ENCODE assay signal across 26 mouse cellular contexts in the genomic region with DNA sequence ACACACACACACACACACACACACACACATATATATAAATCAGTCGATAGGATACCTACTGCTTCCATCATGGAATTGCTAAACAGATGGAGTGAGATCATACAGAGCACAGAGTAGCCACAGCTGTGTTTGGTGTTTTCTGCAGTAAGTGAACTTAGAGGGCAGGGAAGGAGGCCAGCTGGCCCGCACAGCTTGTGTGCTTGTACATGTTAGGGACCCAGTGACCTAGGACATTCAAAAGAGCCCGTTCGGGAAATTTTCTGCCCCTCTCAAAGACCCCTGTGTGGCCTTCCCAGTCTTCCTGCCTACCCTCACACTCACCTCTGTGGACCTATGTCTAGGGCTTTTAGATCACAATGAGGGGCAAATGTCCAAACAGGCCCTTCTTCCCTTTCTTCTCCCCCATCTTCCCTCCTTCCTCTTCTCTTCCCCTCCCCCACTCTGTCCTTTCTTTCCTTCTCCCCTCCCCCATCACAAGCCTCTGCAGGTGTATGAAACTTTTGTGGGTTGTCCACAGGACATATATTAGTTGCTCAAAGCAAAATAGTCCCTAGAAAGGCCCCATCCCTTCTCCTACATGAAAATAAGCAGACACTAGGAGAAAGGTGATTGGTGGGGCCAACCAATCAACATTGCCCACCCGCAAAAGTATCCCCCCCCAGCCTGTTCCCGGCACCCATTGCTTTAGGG. TPM values are rescaled to one million over a fixed set of nuclear protein-coding genes. Genes with fewer than 3 reads are reported as not detected.
DNase-seq lines count a peak whose midpoint lies in the region; ATAC-seq and TF ChIP-seq lines count a peak whose summit lies in the region.
"Had no signal": no experiment of that assay in that cellular context is flagged by ENCODE, and none has a peak within 500 bp of the region (broad histone marks: within the 10 kb centered on the region; RNA-seq: fewer than 3 reads in every experiment).

No protein-coding gene starts in this region.

- H3K9me3 ChIP-seq in liver, embryonic 11.5 days (ENCODE audit: control insufficient read depth, low read length), result no peaks in the 10 kb centered on the region
- H3K9me3 ChIP-seq: embryonic facial prominence, embryonic 15.5 days; forebrain, embryonic 10.5 days; heart, embryonic 15.5 days; hindbrain, embryonic 12.5 days; limb, embryonic 10.5 days; midbrain, embryonic 15.5 days had no signal

- no peak for TF ChIP-seq CTCF in liver, adult 2 months (IDR thresholded peaks at IDR 0.05; ENCODE audit: low read depth, low read length)

- H3K9ac ChIP-seq in liver, adult 2 months (ENCODE audit: low read depth, low read length), result no peak overlapping the region
- no peak overlapping the region for H3K9ac ChIP-seq in liver, embryonic 11.5 days (ENCODE audit: low read depth, low read length)
- H3K9ac ChIP-seq: embryonic facial prominence, embryonic 15.5 days; heart, embryonic 15.5 days; hindbrain, embryonic 12.5 days; liver, embryonic 14.5 days; midbrain, embryonic 15.5 days had no signal

- H3K4me3 ChIP-seq in liver, adult 2 months (ENCODE audit: insufficient read depth, low read depth, low read length), result no peak overlapping the region
- H3K4me3 ChIP-seq in liver, embryonic 11.5 days (ENCODE audit: low read depth, low read length), result no peak overlapping the region
- H3K4me3 ChIP-seq: embryonic facial prominence, embryonic 15.5 days; forebrain, embryonic 10.5 days; gastrocnemius, adult 2 months; heart, adult 2 months; heart, embryonic 15.5 days; hindbrain, embryonic 12.5 days; layer of hippocampus, adult 2 months; left cerebral cortex, adult 2 months; limb, embryonic 10.5 days; midbrain, embryonic 15.5 days had no signal

- TF ChIP-seq POLR2A in liver, adult 2 months (IDR thresholded peaks at IDR 0.05; ENCODE audit: extremely low read depth, insufficient read depth, low read length), result no peak

- H3K36me3 ChIP-seq in liver, adult 2 months (ENCODE audit: control insufficient read depth, insufficient read depth, low read length), result no peaks in the 10 kb centered on the region
- H3K36me3 ChIP-seq in liver, embryonic 11.5 days (ENCODE audit: control insufficient read depth, insufficient read depth, low read length), result no peaks in the 10 kb centered on the region
- H3K36me3 ChIP-seq: embryonic facial prominence, embryonic 15.5 days; forebrain, embryonic 10.5 days; heart, embryonic 15.5 days; hindbrain, embryonic 12.5 days; limb, embryonic 10.5 days; midbrain, embryonic 15.5 days had no signal

- 0 out of 2 replicates have a peak, but pooled peaks cover 2% of the 10 kb centered on the region for H3K4me1 ChIP-seq in liver, adult 2 months (ENCODE audit: control insufficient read depth, insufficient read depth, low read length)
- peaks cover 16% of the 10 kb centered on the region for H3K4me1 ChIP-seq in liver, embryonic 11.5 days (replicated peaks; ENCODE audit: control insufficient read depth, insufficient read depth, low read length)

- peak; percentile 9 to 45 for DNase-seq in heart, adult 18-20 months
- DNase-seq in heart, postnatal 36 days, result no peak
- peak; percentile 58 for DNase-seq in liver, adult 2 months (ENCODE audit: extremely low read depth, low read depth, low spot score)
- no peak for DNase-seq in liver, embryonic 11.5 days (ENCODE audit: low spot score)
- DNase-seq in A20 (ENCODE audit: low read depth, low spot score) (peak; percentile 65), NIH3T3 (ENCODE audit: low read depth) (peak; percentile 22)
- no peak for DNase-seq in layer of hippocampus, postnatal 36 days
- DNase-seq: cerebellum, adult 8-10 months; gastrocnemius, adult 2 months; kidney, adult 2 months; right cerebral cortex, adult 18-20 months had no signal

- 36% methylated on average over 6 of the region's 6 CpGs for WGBS in liver, adult 2 months
- WGBS in liver, embryonic 11.5 days, result 44% methylated on average over 6 of the region's 6 CpGs

- no peak for ATAC-seq in liver, embryonic 11.5 days (replicated peaks; ENCODE audit: low FRiP score)
- ATAC-seq: midbrain, embryonic 15.5 days had no signal

- H3K79me2 ChIP-seq in liver, adult 2 months (ENCODE audit: control insufficient read depth, insufficient read depth, low read length), result no peaks in the 10 kb centered on the region

- no peak overlapping the region for H3K4me2 ChIP-seq in liver, embryonic 11.5 days
- H3K4me2 ChIP-seq: embryonic facial prominence, embryonic 15.5 days; heart, embryonic 15.5 days; hindbrain, embryonic 12.5 days; midbrain, embryonic 15.5 days had no signal

- no peak overlapping the region for H3K27ac ChIP-seq in liver, adult 2 months (replicated peaks; ENCODE audit: insufficient read depth, low read depth, low read length)
- H3K27ac ChIP-seq in liver, embryonic 11.5 days (ENCODE audit: low read depth, low read length), result no peak overlapping the region
- H3K27ac ChIP-seq: embryonic facial prominence, embryonic 15.5 days; forebrain, embryonic 10.5 days; gastrocnemius, adult 2 months; heart, adult 2 months; heart, embryonic 15.5 days; hindbrain, embryonic 12.5 days; layer of hippocampus, adult 2 months; left cerebral cortex, adult 2 months; limb, embryonic 10.5 days; liver, embryonic 14.5 days; midbrain, embryonic 15.5 days had no signal

- no peaks in the 10 kb centered on the region for H3K27me3 ChIP-seq in liver, adult 2 months (ENCODE audit: control insufficient read depth, insufficient read depth, low read length)
- peaks cover 2% of the 10 kb centered on the region; the same call in 1 of the 2 replicates for H3K27me3 ChIP-seq in liver, embryonic 11.5 days (replicated peaks; ENCODE audit: control insufficient read depth, insufficient read depth, low read length)
- H3K27me3 ChIP-seq: embryonic facial prominence, embryonic 15.5 days; heart, embryonic 15.5 days; midbrain, embryonic 15.5 days had no signal

- intact Hi-C loops in heart, postnatal 36 days (cut with DNase I), result no loop called here

RNA-seq across cellular contexts. Expression of gene 1700017B05Rik, which starts 11.5 kb away (rescaled TPM):
- total RNA-seq in heart, adult 18-20 months (2021), result 10 to 100 TPM in 1 of 2 experiments, 1 to 10 TPM in 1; 8.9 to 11.5 TPM
- total RNA-seq in heart, postnatal 36 days (2021), result 10 to 100 TPM in 1 of 2 experiments, 1 to 10 TPM in 1; 9.7 to 13.9 TPM
- total RNA-seq in liver, adult 2 months (2014; rRNA removed), result 1.7 and 4.4 TPM in 2 replicates
- polyA plus RNA-seq in liver, adult 2 months (2012; rRNA removed), result 4.9 and 6.3 TPM in 2 replicates
- 27.0 and 29.5 TPM in 2 replicates for polyA plus RNA-seq in liver, embryonic 11.5 days (2014; fragmentation: Nextera tagmentation; extraction: Ambion mirVana)
- 10 to 100 TPM; 31.7 to 33.8 TPM for total RNA-seq in layer of hippocampus, postnatal 36 days (2021)

RNA-seq across cellular contexts. Expression of gene Trcg1, which starts 37.6 kb away (rescaled TPM):
- not detected for total RNA-seq in heart, adult 18-20 months (2021)
- not detected for total RNA-seq in heart, postnatal 36 days (2021)
- not detected in 2 replicates for total RNA-seq in liver, adult 2 months (2014; rRNA removed)
- polyA plus RNA-seq in liver, adult 2 months (2012; rRNA removed), result not detected in 2 replicates
- not detected in 2 replicates for polyA plus RNA-seq in liver, embryonic 11.5 days (2014; fragmentation: Nextera tagmentation; extraction: Ambion mirVana)
- total RNA-seq in layer of hippocampus, postnatal 36 days (2021), result not detected
- total RNA-seq: adrenal gland, postnatal 36 days; gastrocnemius, adult 2 months; heart, adult 2 months; layer of hippocampus, adult 2 months; left cerebral cortex, adult 2 months; megakaryocyte progenitor cell, adult 5-6 weeks; MEL had no signal
- polyA plus RNA-seq: C2C12; embryonic facial prominence, embryonic 15.5 days; heart, adult 2 months; heart, embryonic 15.5 days; hindbrain, embryonic 12.5 days; kidney, adult 2 months; limb, embryonic 10.5 days; liver, embryonic 14.5 days; midbrain, embryonic 15.5 days; small intestine, adult 2 months had no signal

Comparison
In these comparisons a context has a peak if more than half of its experiments do, and no peak if none do; other contexts are left out.
1. DNase-seq: peak in heart, adult 18-20 months (2 of 2), liver, adult 2 months (single experiment), A20 (single experiment) and NIH3T3 (single experiment); none in heart, postnatal 36 days (0 of 2), liver, embryonic 11.5 days (single experiment) and layer of hippocampus, postnatal 36 days (0 of 2).